ENCODE assay signal across 12 mouse cellular contexts in the genomic region with DNA sequence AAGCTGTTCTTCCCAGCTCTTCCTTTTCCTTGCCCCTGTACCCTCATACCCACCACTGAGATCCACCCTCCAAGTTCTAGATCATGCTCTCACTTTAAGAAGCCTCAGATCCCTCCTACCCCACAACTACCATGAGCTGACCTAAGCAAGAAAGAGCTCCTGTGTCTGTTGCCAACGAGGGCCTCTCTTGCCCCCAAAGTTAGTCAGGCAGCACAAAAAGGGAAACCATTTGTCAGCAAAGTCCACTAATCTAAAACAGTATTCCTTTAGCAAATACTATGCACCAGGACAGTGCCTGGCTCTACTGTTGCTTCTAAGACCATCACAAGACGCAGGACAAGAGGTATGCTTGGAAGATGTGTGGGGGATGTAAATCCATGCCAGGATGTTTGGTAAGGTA.
"Had no signal": no experiment of that assay in that cellular context is flagged by ENCODE, and none has a peak within 500 bp of the region (broad histone marks: within the 10 kb centered on the region; RNA-seq: fewer than 3 reads in every experiment).

No protein-coding gene starts in this region.

- H3K4me3 ChIP-seq: layer of hippocampus, adult 2 months; limb, embryonic 13.5 days; liver, embryonic 13.5 days; midbrain, embryonic 12.5 days; neural tube, embryonic 13.5 days had no signal

- ATAC-seq: midbrain, embryonic 16.5 days had no signal

- H3K9ac ChIP-seq: limb, embryonic 13.5 days; liver, embryonic 13.5 days; midbrain, embryonic 12.5 days; neural tube, embryonic 13.5 days had no signal

- H3K4me1 ChIP-seq: midbrain, embryonic 12.5 days had no signal

- H3K9me3 ChIP-seq: limb, embryonic 13.5 days; liver, embryonic 13.5 days; midbrain, embryonic 12.5 days; neural tube, embryonic 13.5 days had no signal

- DNase-seq: left cerebral cortex, postnatal 4 days; liver, embryonic 13.5 days; lung, adult 18-20 months; retina, postnatal 1 day; right cerebral cortex, postnatal 4 days; spleen, adult 18-20 months; thymus, postnatal 36 days had no signal

- H3K27me3 ChIP-seq: limb, embryonic 13.5 days; liver, embryonic 13.5 days; midbrain, embryonic 12.5 days; neural tube, embryonic 13.5 days had no signal

- H3K27ac ChIP-seq: layer of hippocampus, adult 2 months; limb, embryonic 13.5 days; liver, embryonic 13.5 days; midbrain, embryonic 12.5 days; neural tube, embryonic 13.5 days had no signal

- H3K36me3 ChIP-seq: limb, embryonic 13.5 days; liver, embryonic 13.5 days; midbrain, embryonic 12.5 days; neural tube, embryonic 13.5 days had no signal

- H3K4me2 ChIP-seq: limb, embryonic 13.5 days; liver, embryonic 13.5 days; midbrain, embryonic 12.5 days; neural tube, embryonic 13.5 days had no signal
